Mouse (Mus musculus) limb, embryonic 12.5 days (tissue): ENCODE results near the gene Lgals1. TPM values are rescaled to one million over a fixed set of nuclear protein-coding genes. Genes with fewer than 3 reads are reported as not detected.
A peak's percentile ranks its signal among the peaks of the same experiment; 100 is the strongest.

ENCODE experiments used
- ATAC-seq: fragments of 200-750 bp; cut with Nextera tagmentation; 2 replicates; pipeline ENCODE4 v1.8.0; 2017; ENCODE audit warnings: low read depth, moderate TSS enrichment; ENCODE audit not compliant: insufficient number of reproducible peaks, insufficient read depth, low FRiP score, low TSS enrichment
- H3K27ac ChIP-seq: fragments of 300-500 bp; sonication (generic); 2 replicates; pipeline ENCODE4 v1.5.1; 2016; ENCODE audit warnings: mild to moderate bottlenecking, moderate library complexity
- H3K27me3 ChIP-seq: fragments of 300-500 bp; sonication (generic); 2 replicates; pipeline ENCODE4 v1.6.1; 2016; ENCODE audit warnings: mild to moderate bottlenecking, moderate library complexity
- H3K36me3 ChIP-seq: fragments of 300-500 bp; sonication (generic); 2 replicates; pipeline ENCODE4 v1.6.1; 2016; ENCODE audit warnings: mild to moderate bottlenecking, moderate library complexity
- H3K4me1 ChIP-seq: fragments of 300-500 bp; sonication (generic); replicated peaks from 2 replicates; pipeline ENCODE4 v1.6.1; 2016
- H3K4me2 ChIP-seq: fragments of 300-500 bp; sonication (generic); 2 replicates; pipeline ENCODE4 v1.6.1; 2016; ENCODE audit warnings: mild to moderate bottlenecking, moderate library complexity
- H3K4me3 ChIP-seq: fragments of 300-500 bp; sonication (generic); replicated peaks from 2 replicates; pipeline ENCODE4 v1.5.1; 2016; ENCODE audit warnings: mild to moderate bottlenecking
- H3K9ac ChIP-seq: fragments of 300-500 bp; sonication (generic); replicated peaks from 2 replicates; pipeline ENCODE4 v1.6.1; 2016; ENCODE audit warnings: mild to moderate bottlenecking, moderate library complexity
- H3K9me3 ChIP-seq: fragments of 300-500 bp; sonication (generic); 2 replicates; pipeline ENCODE4 v1.6.1; 2016; ENCODE audit warnings: mild to moderate bottlenecking, moderate library complexity
- WGBS: fragments of 180-500 bp; shearing (Covaris S2); methylation state at CpG from one replicate; pipeline ENCODE4 v1.1.7; 2016; 5-methylcytosine and 5-hydroxymethylcytosine counted together
- polyA plus RNA-seq: library from polyadenylated mRNA; unstranded; fragments of >200 nt; fragmentation: Nextera tagmentation; extraction: Ambion mirVana; gene quantifications from 2 replicates; pipeline ENCODE4 v1.2.1, GENCODE M21; 2016

Gene Lgals1
- polyA plus RNA-seq, 1 experiment from 2014 or later, result 922 TPM

- H3K27ac ChIP-seq, result no peak overlapping the region
- peak overlapping the region; percentile 32 for H3K4me3 ChIP-seq
- H3K9ac ChIP-seq, result peak overlapping the region; percentile 58
Observed at GRCm38 (mm10) chr15:78942663-78943062, 16.1 kb downstream of the Lgals1 start.

GRCm38 (mm10) chr15:78946232-78946631 lies 19.7 kb downstream of the Lgals1 start:
- Histone ChIP-seq H3K36me3 (peaks cover 15% of the 10 kb centered on the region), H3K27me3 (no peaks in the 10 kb centered on the region), H3K4me3 (no peak overlapping the region), H3K9ac (no peak overlapping the region), H3K4me1 (peaks cover 23% of the 10 kb centered on the region), H3K27ac (no peak overlapping the region), H3K9me3 (no peaks in the 10 kb centered on the region), H3K4me2 (no peak overlapping the region)
- ATAC-seq, result no peak
- WGBS, result 85% methylated on average over 7 of the region's 7 CpGs

More at GRCm38 (mm10) chr15:78942663-78943062, 16.1 kb downstream of the Lgals1 start:
- Histone ChIP-seq H3K9me3 (no peaks in the 10 kb centered on the region), H3K4me1 (peaks cover 9% of the 10 kb centered on the region; the same call in 1 of the 2 replicates), H3K27me3 (no peaks in the 10 kb centered on the region), H3K4me2 (peak overlapping the region; percentile 60), H3K36me3 (peaks cover 44% of the 10 kb centered on the region)
- ATAC-seq, result peak; percentile 35; the same call in 1 of the 2 replicates
- WGBS, result 1% methylated on average over 9 of the region's 9 CpGs

GRCm38 (mm10) chr15:78947657-78948056 lies 21.1 kb downstream of the Lgals1 start, which contains the start of gene Triobp:
Gene Triobp, plus strand, starts transcription at chr15:78947724.
- H3K4me3 ChIP-seq, result peak within 1 kb of the TSS; percentile 55
- peak within 1 kb of the TSS; percentile 73 for H3K4me2 ChIP-seq
- peak within 1 kb of the TSS; percentile 71 for H3K9ac ChIP-seq
- peaks cover 19% of the 10 kb centered on the region for H3K36me3 ChIP-seq
- 0% methylated on average over 24 of the region's 24 CpGs for WGBS
- no peaks in the 10 kb centered on the region for H3K9me3 ChIP-seq
- H3K27me3 ChIP-seq, result no peaks in the 10 kb centered on the region
- peak within 1 kb of the TSS; percentile 75 for H3K27ac ChIP-seq
- peaks cover 21% of the 10 kb centered on the region for H3K4me1 ChIP-seq
- ATAC-seq, result peak; percentile 96

- Histone ChIP-seq H3K4me2 (peak overlapping the region; percentile 73), H3K27me3 (no peaks in the 10 kb centered on the region), H3K36me3 (peaks cover 24% of the 10 kb centered on the region), H3K9ac (peak overlapping the region; percentile 71), H3K9me3 (no peaks in the 10 kb centered on the region), H3K4me1 (peaks cover 20% of the 10 kb centered on the region), H3K27ac (peak overlapping the region; percentile 75), H3K4me3 (peak overlapping the region; percentile 55)
- 5% methylated on average over 11 of the region's 11 CpGs for WGBS
- 0 out of 2 replicates have a peak, but pooled peaks have one; percentile 4 for ATAC-seq
Observed at GRCm38 (mm10) chr15:78948152-78948725, 21.7 kb downstream of the Lgals1 start.

- Histone ChIP-seq H3K9me3 (no peaks in the 10 kb centered on the region), H3K27ac (no peak overlapping the region), H3K4me3 (peak overlapping the region; percentile 55), H3K4me2 (peak overlapping the region; percentile 73), H3K4me1 (peaks cover 20% of the 10 kb centered on the region), H3K27me3 (no peaks in the 10 kb centered on the region), H3K36me3 (peaks cover 31% of the 10 kb centered on the region), H3K9ac (no peak overlapping the region)
- 95% methylated on average over 3 of the region's 3 CpGs for WGBS
- no peak for ATAC-seq
Observed at GRCm38 (mm10) chr15:78948883-78949282, 22.4 kb downstream of the Lgals1 start.

GRCm38 (mm10) chr15:78955663-78956062 lies 29.1 kb downstream of the Lgals1 start:
- peaks cover 13% of the 10 kb centered on the region for H3K4me1 ChIP-seq
- no peak overlapping the region for H3K4me3 ChIP-seq
- H3K27ac ChIP-seq, result no peak overlapping the region
- H3K9me3 ChIP-seq, result no peaks in the 10 kb centered on the region
- H3K4me2 ChIP-seq, result no peak overlapping the region
- no peak overlapping the region for H3K9ac ChIP-seq
- no peak for ATAC-seq
- H3K27me3 ChIP-seq, result no peaks in the 10 kb centered on the region
- H3K36me3 ChIP-seq, result peaks cover 65% of the 10 kb centered on the region
- WGBS, result 76% methylated on average over 3 of the region's 3 CpGs

- Histone ChIP-seq H3K4me2 (no peak overlapping the region), H3K36me3 (peaks cover 65% of the 10 kb centered on the region), H3K4me1 (peaks cover 13% of the 10 kb centered on the region), H3K4me3 (no peak overlapping the region), H3K9ac (no peak overlapping the region), H3K27ac (no peak overlapping the region), H3K9me3 (no peaks in the 10 kb centered on the region), H3K27me3 (no peaks in the 10 kb centered on the region)
- ATAC-seq, result no peak
- 68% methylated on average over 4 of the region's 4 CpGs for WGBS
Observed at GRCm38 (mm10) chr15:78956351-78956750, 29.8 kb downstream of the Lgals1 start.

- Histone ChIP-seq H3K27ac (peak overlapping the region; percentile 74), H3K27me3 (no peaks in the 10 kb centered on the region), H3K36me3 (peaks cover 66% of the 10 kb centered on the region), H3K9me3 (no peaks in the 10 kb centered on the region), H3K4me2 (peak overlapping the region; percentile 6; the same call in 1 of the 2 replicates), H3K4me3 (no peak overlapping the region), H3K4me1 (peaks cover 13% of the 10 kb centered on the region), H3K9ac (0 out of 2 replicates have a peak overlapping the region, but pooled peaks have one; percentile 14)
- ATAC-seq, result no peak
- WGBS, result 43% methylated on average over 15 of the region's 15 CpGs
Observed at GRCm38 (mm10) chr15:78957021-78957420, 30.5 kb downstream of the Lgals1 start.

- peaks cover 45% of the 10 kb centered on the region for H3K36me3 ChIP-seq
- ATAC-seq, result no peak
Observed at GRCm38 (mm10) chr15:78959537-78959936, 33.0 kb downstream of the Lgals1 start.

GRCm38 (mm10) chr15:78960088-78960487 lies 33.6 kb downstream of the Lgals1 start:
- Histone ChIP-seq H3K27me3 (no peaks in the 10 kb centered on the region), H3K4me3 (no peak overlapping the region), H3K4me1 (peaks cover 18% of the 10 kb centered on the region), H3K9ac (no peak overlapping the region), H3K9me3 (no peaks in the 10 kb centered on the region), H3K27ac (no peak overlapping the region), H3K36me3 (peaks cover 46% of the 10 kb centered on the region), H3K4me2 (no peak overlapping the region)
- WGBS, result 73% methylated on average over 4 of the region's 4 CpGs
- no peak for ATAC-seq

More at GRCm38 (mm10) chr15:78959537-78959936, 33.0 kb downstream of the Lgals1 start:
- WGBS, result 83% methylated on average over 11 of the region's 11 CpGs
- H3K27ac ChIP-seq, result no peak overlapping the region
- no peak overlapping the region for H3K9ac ChIP-seq
- no peaks in the 10 kb centered on the region for H3K27me3 ChIP-seq
- no peak overlapping the region for H3K4me3 ChIP-seq
- H3K4me2 ChIP-seq, result no peak overlapping the region
- no peaks in the 10 kb centered on the region for H3K9me3 ChIP-seq
- H3K4me1 ChIP-seq, result peaks cover 18% of the 10 kb centered on the region

- Histone ChIP-seq H3K36me3 (peaks cover 61% of the 10 kb centered on the region), H3K4me3 (no peak overlapping the region), H3K9me3 (no peaks in the 10 kb centered on the region), H3K4me1 (0 out of 2 replicates have a peak, but pooled peaks cover 5% of the 10 kb centered on the region), H3K9ac (no peak overlapping the region), H3K4me2 (no peak overlapping the region), H3K27ac (no peak overlapping the region), H3K27me3 (no peaks in the 10 kb centered on the region)
- ATAC-seq, result no peak
- 39% methylated on average over 2 of the region's 2 CpGs for WGBS
Observed at GRCm38 (mm10) chr15:78962885-78963284, 36.4 kb downstream of the Lgals1 start.
